Mouse (Mus musculus): ENCODE data around the gene Hck. TPM values are rescaled to one million over a fixed set of nuclear protein-coding genes. Genes with fewer than 3 reads are reported as not detected.

Hck gene
- polyA plus RNA-seq, 1 experiment from 2014 or later: 11.8 TPM

DNA sequence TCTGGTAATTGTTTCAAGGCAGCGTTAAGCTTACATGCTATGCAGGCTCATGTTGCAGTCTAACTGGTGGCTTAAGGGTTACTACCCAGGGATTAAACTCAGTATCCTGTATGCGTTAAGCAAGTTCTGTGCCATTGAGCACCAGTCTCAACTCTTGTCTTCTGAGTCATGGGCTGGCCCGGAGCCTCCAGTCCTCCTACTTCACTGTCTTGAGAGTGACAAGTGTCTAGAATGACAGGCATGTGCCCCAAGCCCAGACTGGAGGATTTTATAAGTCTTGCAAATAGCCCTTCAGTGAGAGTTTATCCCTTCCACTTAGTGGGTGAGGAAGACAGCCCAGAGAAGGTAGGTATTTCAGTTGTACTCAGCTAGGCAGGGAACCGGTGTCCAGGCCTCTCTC, 27.9 kb downstream of the Hck start:
- no peak for ATAC-seq (ENCODE audit: insufficient number of reproducible peaks, low FRiP score, low TSS enrichment, low read depth)
- H3K4me3 ChIP-seq (replicated peaks): no peak overlapping the region
- H3K9ac ChIP-seq: no peak overlapping the region
- H3K9me3 ChIP-seq (replicated peaks): no peaks in the 10 kb centered on the region
- H3K27ac ChIP-seq (replicated peaks): no peak overlapping the region
- H3K4me2 ChIP-seq (replicated peaks): no peak overlapping the region
- no peaks in the 10 kb centered on the region for H3K27me3 ChIP-seq
- 41% methylated on average over 4 of the region's 4 CpGs for WGBS
- peaks cover 11% of the 10 kb centered on the region; the same call in 1 of the 2 replicates for H3K4me1 ChIP-seq
- H3K36me3 ChIP-seq: no peaks in the 10 kb centered on the region

DNA sequence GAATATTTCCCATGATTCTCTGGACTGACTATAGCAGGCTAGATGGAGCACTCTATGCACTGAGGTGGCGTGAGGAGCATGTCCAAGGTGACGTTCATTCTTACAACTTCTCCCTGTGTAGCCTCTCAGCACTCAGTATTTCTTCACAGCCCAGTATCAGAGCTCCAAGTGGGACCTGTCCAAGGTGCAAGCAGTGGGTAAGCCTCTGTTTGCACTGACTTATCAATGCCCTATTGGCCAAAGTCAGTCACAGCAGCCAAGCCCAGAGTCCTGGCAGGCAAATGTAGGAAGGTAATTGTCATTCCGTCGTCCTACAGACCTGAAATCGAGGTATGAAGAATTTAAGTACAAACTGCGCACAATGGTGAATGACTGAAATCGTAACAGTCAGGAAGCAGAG, 30.9 kb downstream of the Hck start:
- H3K36me3 ChIP-seq: no peaks in the 10 kb centered on the region
- no peak for ATAC-seq (ENCODE audit: insufficient number of reproducible peaks, low FRiP score, low TSS enrichment, low read depth)
- no peak overlapping the region for H3K27ac ChIP-seq (replicated peaks)
- no peak overlapping the region for H3K9ac ChIP-seq
- H3K4me2 ChIP-seq (replicated peaks): no peak overlapping the region
- no peak overlapping the region for H3K4me3 ChIP-seq (replicated peaks)
- WGBS: 81% methylated on average over 7 of the region's 7 CpGs
- H3K27me3 ChIP-seq: peaks cover 4% of the 10 kb centered on the region; the same call in 1 of the 2 replicates
- H3K9me3 ChIP-seq (replicated peaks): no peaks in the 10 kb centered on the region
- H3K4me1 ChIP-seq: peaks cover 16% of the 10 kb centered on the region

DNA sequence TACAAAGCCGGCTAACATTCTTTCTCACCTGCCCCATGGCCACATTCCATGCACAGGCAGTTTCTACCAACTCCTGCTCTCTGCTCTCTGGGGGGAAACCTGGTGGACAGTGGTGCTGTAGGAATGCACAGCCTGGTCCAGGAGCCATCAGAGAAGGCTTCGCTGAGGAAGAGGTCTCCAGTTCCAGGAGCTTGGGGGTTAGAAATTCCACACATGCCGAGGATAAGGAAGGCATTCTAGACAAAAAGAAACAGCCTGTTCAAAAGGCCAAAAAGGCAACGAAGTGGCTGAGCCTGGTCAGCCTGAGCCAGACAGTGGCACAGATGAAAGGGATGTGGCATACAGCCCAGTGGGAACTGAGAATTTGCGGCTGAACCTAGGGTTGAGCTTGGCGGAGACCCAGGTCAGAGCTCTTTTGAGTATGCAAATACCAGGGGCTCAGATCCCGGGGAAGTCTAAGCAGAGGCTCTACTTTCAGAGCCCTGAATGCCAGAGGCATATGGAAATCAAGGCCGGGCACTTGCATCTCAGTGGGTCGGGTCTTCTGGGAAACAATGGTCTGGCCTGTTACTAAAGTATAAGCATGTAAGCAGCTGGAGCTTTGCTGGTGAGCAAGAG, 31.8 kb downstream of the Hck start:
- 12% methylated on average over 9 of the region's 9 CpGs for WGBS
- H3K27ac ChIP-seq (replicated peaks): peak overlapping the region; percentile 36; the same call in 1 of the 2 replicates
- peak; percentile 71; the same call in 1 of the 2 replicates for ATAC-seq (ENCODE audit: insufficient number of reproducible peaks, low FRiP score, low TSS enrichment, low read depth)

DNA sequence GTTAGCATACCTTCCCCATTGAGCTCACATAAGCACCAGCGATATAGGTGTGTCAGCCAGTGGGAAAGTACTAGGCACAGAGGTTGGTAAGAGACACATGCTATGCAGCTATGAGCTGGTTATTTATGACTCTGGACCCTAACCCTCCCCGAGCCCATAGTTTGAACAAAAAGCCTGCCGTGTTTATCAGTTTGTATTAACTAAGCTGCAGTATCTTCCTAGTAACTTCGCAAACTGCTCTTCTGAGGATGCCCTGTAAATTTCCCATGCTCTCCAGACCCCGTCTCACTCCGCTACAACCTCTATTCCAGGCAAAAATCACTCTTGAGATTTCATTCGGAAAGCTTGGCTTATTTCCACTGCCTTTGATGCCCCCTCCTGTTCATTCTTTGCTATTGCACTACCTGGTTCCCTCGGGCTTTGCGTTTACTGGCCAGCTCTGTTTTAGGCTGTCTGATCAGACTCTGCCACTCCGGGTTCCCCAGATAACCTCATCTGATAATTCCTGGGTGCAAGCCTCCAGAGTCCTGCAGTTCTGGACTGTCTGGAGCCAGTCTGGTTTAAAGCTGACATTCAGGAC, 34.4 kb downstream of the Hck start:
- no peaks in the 10 kb centered on the region for H3K9me3 ChIP-seq (replicated peaks)

More for the DNA sequence above, 31.8 kb downstream of the Hck start:
- Histone ChIP-seq H3K4me3 (replicated peaks) (no peak overlapping the region), H3K27me3 (peaks cover 4% of the 10 kb centered on the region; the same call in 1 of the 2 replicates), H3K9me3 (replicated peaks) (no peaks in the 10 kb centered on the region), H3K4me1 (peaks cover 16% of the 10 kb centered on the region), H3K4me2 (replicated peaks) (no peak overlapping the region), H3K9ac (no peak overlapping the region), H3K36me3 (no peaks in the 10 kb centered on the region)

DNA sequence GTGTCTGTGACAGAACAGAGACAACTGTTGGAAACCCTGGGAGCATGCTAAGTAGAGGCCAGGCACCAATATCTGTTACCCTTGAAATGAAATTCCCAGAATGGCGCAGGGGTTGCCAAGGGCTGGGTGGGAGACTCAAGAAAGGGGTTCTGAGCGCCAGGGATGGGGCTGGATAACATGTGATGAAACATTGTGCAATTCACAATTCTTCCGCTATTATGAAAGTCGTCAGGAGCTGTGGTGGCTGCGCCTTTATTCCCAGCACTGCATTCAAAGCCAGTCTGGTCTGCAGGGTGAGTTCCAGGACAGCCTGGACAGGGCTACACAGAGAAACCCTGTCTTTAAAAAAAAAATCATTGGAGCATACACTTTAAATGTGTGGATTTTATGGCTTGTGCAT, 37.1 kb downstream of the Hck start:
- H3K27me3 ChIP-seq: peaks cover 4% of the 10 kb centered on the region; the same call in 1 of the 2 replicates
- H3K9me3 ChIP-seq (replicated peaks): no peaks in the 10 kb centered on the region
- no peak overlapping the region for H3K9ac ChIP-seq
- H3K36me3 ChIP-seq: no peaks in the 10 kb centered on the region
- no peak for ATAC-seq (ENCODE audit: insufficient number of reproducible peaks, low FRiP score, low TSS enrichment, low read depth)
- peaks cover 8% of the 10 kb centered on the region for H3K4me1 ChIP-seq
- H3K27ac ChIP-seq (replicated peaks): no peak overlapping the region
- H3K4me3 ChIP-seq (replicated peaks): no peak overlapping the region
- WGBS: 70% methylated on average over 5 of the region's 5 CpGs
- no peak overlapping the region for H3K4me2 ChIP-seq (replicated peaks)

More for the DNA sequence above, 34.4 kb downstream of the Hck start:
- H3K4me1 ChIP-seq: peaks cover 16% of the 10 kb centered on the region
- no peaks in the 10 kb centered on the region for H3K36me3 ChIP-seq
- H3K4me3 ChIP-seq (replicated peaks): no peak overlapping the region
- no peak for ATAC-seq (ENCODE audit: insufficient number of reproducible peaks, low FRiP score, low TSS enrichment, low read depth)
- H3K27me3 ChIP-seq: peaks cover 4% of the 10 kb centered on the region; the same call in 1 of the 2 replicates
- H3K9ac ChIP-seq: no peak overlapping the region
- H3K27ac ChIP-seq (replicated peaks): no peak overlapping the region
- 31% methylated on average over 10 of the region's 10 CpGs for WGBS
- no peak overlapping the region for H3K4me2 ChIP-seq (replicated peaks)

DNA sequence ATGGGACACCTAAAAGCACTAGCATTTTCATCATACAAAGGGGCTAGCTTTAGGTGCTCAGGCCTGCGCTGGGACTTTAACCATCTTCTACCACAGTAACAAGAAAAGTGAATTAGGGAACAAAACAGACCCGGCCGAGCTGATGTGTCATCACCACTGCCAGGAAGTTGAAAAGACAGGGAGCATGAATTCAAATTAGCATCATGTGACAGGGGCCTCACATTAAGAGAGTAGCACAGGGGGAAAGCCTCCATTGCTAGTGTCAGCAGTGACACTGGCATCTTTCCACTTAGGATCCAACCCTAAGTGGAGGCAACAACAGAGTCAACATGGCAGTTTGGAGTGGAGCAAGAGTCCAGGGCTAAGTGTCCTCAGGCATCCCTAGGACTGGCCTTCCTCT, 39.0 kb downstream of the Hck start:
- H3K4me2 ChIP-seq (replicated peaks): no peak overlapping the region
- H3K9me3 ChIP-seq (replicated peaks): no peaks in the 10 kb centered on the region
- H3K4me3 ChIP-seq (replicated peaks): no peak overlapping the region
- H3K9ac ChIP-seq: no peak overlapping the region
- no peak overlapping the region for H3K27ac ChIP-seq (replicated peaks)
- peaks cover 3% of the 10 kb centered on the region; the same call in 1 of the 2 replicates for H3K4me1 ChIP-seq
- peaks cover 4% of the 10 kb centered on the region; the same call in 1 of the 2 replicates for H3K27me3 ChIP-seq
- no peaks in the 10 kb centered on the region for H3K36me3 ChIP-seq
- ATAC-seq (ENCODE audit: insufficient number of reproducible peaks, low FRiP score, low TSS enrichment, low read depth): no peak
- 65% methylated on average over 3 of the region's 3 CpGs for WGBS

DNA sequence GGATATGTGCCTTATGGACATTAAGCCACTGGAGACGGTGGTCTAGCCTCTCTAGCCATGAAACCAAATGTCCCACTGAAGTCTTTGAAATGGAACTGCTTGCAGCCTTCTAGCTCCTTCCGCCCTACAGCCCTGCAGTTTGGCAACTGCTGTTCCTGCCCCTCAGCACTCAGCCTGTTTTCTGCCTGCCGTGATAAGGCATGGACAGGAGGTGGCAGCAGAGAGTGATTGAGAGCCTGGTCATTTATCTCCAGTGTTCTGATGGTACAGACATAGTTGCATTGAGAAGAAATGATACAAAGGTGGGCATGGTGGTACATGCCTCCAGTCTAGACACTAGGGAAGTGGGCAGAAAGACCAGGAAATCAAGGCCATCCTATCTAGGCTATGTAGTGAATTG, 39.4 kb downstream of the Hck start:
- Histone ChIP-seq H3K4me2 (replicated peaks) (no peak overlapping the region), H3K4me1 (no peaks in the 10 kb centered on the region), H3K4me3 (replicated peaks) (no peak overlapping the region), H3K9me3 (replicated peaks) (no peaks in the 10 kb centered on the region), H3K27me3 (no peaks in the 10 kb centered on the region), H3K9ac (no peak overlapping the region), H3K27ac (replicated peaks) (no peak overlapping the region), H3K36me3 (no peaks in the 10 kb centered on the region)
- no peak for ATAC-seq (ENCODE audit: insufficient number of reproducible peaks, low FRiP score, low TSS enrichment, low read depth)
- 17% methylated on average over 3 of the region's 3 CpGs for WGBS

DNA sequence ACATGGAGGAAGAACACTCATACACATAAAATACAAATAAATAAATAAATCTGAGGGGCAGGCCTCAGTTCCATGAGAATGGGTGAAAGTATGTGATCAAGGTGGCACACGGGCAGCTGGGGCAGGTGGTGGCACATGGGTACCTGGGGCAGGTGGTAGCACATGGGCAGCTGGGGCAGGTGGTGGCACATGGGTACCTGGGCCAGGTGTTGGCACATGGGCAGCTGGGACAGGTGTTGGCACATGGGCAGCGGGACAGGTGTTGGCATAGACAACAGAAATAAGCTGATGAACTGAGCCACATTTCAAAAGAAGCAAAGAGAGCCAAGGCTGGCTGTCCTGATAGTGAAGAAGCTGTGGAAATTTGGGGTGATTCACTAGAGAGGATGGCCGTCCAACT, 41.5 kb downstream of the Hck start:
- H3K27me3 ChIP-seq: no peaks in the 10 kb centered on the region
- no peaks in the 10 kb centered on the region for H3K9me3 ChIP-seq (replicated peaks)
- WGBS: 81% methylated on average over 3 of the region's 3 CpGs
- no peak overlapping the region for H3K9ac ChIP-seq
- H3K27ac ChIP-seq (replicated peaks): no peak overlapping the region
- ATAC-seq (ENCODE audit: insufficient number of reproducible peaks, low FRiP score, low TSS enrichment, low read depth): no peak
- no peaks in the 10 kb centered on the region for H3K36me3 ChIP-seq
- H3K4me3 ChIP-seq (replicated peaks): no peak overlapping the region
- H3K4me1 ChIP-seq: no peaks in the 10 kb centered on the region
- no peak overlapping the region for H3K4me2 ChIP-seq (replicated peaks)

DNA sequence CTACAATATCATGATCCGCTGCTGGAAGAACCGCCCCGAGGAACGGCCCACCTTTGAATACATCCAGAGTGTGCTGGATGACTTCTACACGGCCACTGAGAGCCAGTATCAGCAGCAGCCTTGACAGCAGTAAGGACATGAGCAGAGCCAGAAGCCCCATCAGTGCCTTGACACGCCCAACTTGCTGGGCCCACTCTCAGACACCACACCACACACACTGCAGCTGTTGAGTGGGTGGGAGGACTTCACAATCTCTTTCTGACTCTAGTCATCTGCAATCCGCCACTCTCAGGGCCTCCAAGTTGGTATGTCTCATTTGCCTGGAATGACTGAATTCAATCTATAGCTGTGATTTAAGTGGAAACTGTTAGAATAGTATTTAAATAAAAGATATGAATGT, 42.8 kb downstream of the Hck start:
- ATAC-seq (ENCODE audit: insufficient number of reproducible peaks, low FRiP score, low TSS enrichment, low read depth): no peak
- H3K9ac ChIP-seq: no peak overlapping the region
- H3K27me3 ChIP-seq: no peaks in the 10 kb centered on the region
- no peaks in the 10 kb centered on the region for H3K9me3 ChIP-seq (replicated peaks)
- no peak overlapping the region for H3K4me2 ChIP-seq (replicated peaks)
- WGBS: 73% methylated on average over 7 of the region's 7 CpGs
- no peaks in the 10 kb centered on the region for H3K36me3 ChIP-seq
- H3K4me3 ChIP-seq (replicated peaks): no peak overlapping the region
- H3K27ac ChIP-seq (replicated peaks): no peak overlapping the region
- no peaks in the 10 kb centered on the region for H3K4me1 ChIP-seq

DNA sequence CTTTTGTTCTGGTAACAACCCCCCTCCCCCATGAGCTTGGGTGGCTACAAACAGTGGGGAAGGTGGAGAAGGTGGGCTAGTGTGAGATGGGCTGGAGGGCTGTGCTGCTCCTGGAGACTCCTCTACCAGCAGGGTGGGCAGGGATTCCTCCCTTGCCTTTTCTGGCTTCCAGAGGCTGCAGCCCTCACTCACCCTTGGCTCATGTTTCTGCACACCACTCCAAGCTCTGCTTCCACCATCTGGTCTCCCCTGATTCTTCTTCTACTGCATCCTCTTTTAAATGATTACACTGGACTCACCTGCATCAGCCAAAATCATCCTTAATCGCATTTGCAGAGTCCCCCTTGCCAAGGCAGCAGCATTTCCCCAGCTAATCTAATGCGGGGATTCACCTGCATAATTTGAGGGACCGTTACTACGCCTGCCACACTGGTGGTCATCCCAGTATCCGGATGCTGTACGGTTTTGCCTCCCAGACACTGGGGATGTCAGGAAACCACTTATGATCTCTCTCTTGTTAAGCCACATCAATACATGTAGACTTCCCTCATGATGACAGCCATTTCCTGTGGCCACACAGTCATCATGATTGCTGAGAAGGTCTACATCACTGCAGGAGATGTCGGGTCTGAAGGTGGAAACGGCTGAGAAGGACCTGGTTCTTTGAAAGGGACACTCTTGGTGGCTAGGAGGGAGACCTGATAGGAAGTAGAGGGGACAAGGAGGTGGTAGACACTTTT, 43.8 kb downstream of the Hck start:
- no peak overlapping the region for H3K27ac ChIP-seq (replicated peaks)
- H3K4me1 ChIP-seq: no peaks in the 10 kb centered on the region
- no peak overlapping the region for H3K4me3 ChIP-seq (replicated peaks)
- H3K9me3 ChIP-seq (replicated peaks): no peaks in the 10 kb centered on the region
- H3K36me3 ChIP-seq: no peaks in the 10 kb centered on the region
- no peak overlapping the region for H3K9ac ChIP-seq
- 75% methylated on average over 8 of the region's 8 CpGs for WGBS
- no peak for ATAC-seq (ENCODE audit: insufficient number of reproducible peaks, low FRiP score, low TSS enrichment, low read depth)
- no peak overlapping the region for H3K4me2 ChIP-seq (replicated peaks)
- no peaks in the 10 kb centered on the region for H3K27me3 ChIP-seq

DNA sequence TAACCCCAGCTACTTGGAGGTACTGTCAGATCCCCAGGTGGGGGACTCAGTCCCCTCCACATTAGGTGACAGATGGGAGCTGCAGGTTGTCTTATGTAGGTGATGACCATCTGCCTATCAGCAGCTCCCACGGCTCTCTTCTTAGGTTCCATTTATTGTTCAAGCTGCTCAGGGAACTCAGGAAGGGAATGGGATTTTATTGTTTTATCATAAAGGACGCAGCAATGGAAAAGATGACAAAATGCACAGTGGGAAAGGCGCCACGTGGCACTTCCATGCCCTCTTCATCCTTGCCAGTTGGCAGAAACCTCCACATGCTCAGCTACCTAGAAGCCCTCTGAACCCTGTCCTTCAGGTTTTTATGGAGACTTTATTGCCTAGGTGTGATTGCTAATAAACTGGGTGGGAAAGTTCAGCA, 44.8 kb downstream of the Hck start:
- Histone ChIP-seq H3K9ac (no peak overlapping the region), H3K4me3 (replicated peaks) (no peak overlapping the region), H3K4me2 (replicated peaks) (no peak overlapping the region), H3K4me1 (no peaks in the 10 kb centered on the region), H3K9me3 (replicated peaks) (no peaks in the 10 kb centered on the region), H3K27me3 (no peaks in the 10 kb centered on the region), H3K36me3 (no peaks in the 10 kb centered on the region), H3K27ac (replicated peaks) (no peak overlapping the region)
- WGBS: 78% methylated on average over 4 of the region's 4 CpGs
- ATAC-seq (ENCODE audit: insufficient number of reproducible peaks, low FRiP score, low TSS enrichment, low read depth): no peak
